Mouse (Mus musculus): ENCODE measurements around the gene Emc3. TPM values are rescaled to one million over a fixed set of nuclear protein-coding genes. Genes with fewer than 3 reads are reported as not detected.

Emc3 gene
- 74.0 and 95.2 TPM in 2 replicates for polyA plus RNA-seq (2012; rRNA removed; ENCODE audit: low replicate concordance)

DNA sequence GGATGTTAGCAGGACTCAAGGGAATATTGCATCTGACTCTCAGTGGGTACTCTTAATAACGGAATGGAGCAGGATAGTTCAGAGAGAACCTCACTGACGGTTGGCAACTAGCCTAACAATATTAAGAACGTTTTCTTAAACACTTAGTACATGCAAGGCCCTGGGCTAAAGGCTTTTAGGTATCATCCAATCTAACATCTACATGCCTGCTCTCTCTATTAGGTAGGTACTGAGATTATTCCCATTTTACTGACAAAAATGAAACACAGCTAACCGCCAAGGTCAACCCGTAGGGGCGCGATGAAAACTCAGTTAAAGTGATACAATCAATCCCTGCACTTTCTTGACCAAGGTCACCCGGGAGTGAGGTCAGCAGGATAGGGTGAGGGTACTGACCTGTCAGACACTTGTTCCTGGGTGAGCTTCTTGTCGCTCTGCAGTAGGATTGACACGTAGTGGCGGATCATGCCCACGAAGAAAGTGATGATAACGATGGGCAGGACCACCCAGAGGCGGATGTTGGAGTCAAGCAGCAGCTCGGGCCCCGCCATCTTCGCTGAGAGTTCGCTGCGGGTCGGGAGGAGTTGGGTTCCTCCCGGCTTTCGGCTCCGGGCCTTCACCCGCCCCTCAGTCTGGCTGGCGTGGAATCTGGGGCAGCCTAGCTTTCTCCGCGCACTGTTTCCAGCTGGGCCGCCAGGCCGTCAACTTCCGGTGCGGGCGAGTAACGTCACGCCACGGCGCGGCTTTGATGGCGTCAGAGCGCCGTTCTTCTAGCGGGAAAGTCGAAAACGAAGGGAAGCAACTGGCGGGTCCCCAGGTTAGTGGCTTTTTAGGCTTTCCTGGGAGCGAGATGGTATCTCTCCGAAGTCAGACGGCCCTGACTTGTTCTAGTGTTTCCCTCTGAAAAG lies at the start of gene Emc3, which contains the start of gene Fancd2:
TSS of gene Emc3 (minus strand) at position 721 of the 908 bp plus-strand sequence.
TSS of gene Fancd2 (plus strand) at position 751 of the 908 bp plus-strand sequence.

DNA sequence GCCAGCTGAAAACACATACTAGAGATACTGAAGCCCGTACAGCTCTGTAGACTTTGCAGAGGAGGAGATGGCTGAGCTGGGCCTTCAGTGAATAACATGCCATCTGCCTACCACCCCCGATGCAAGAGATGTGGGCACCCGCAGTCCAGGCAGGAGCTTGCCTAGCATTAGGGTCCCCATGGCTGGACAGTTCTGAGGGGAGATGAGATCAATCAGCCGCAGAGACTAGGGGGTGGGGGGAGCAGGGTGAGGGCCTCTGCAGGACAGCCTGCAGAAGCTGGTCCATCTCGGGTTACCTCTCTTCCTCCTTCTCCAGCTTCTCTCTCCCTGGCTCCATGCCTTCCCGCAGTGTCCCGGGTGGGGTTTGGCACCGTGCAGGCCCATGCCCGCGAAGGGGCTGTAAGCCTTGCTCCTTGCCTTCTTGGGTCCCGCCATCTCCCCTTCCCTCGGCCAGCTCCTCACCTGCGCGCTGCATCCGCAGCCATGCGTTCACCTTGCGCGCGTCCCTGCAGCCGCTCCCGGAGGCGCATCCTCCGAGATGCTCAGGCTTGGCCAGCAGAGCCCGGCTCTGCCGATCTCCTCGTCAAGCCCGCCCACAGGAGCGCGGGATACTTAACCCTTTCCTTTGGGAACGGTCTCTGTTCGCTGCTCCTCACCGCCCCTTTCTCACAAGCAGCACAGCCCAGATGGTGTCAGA lies 29.9 kb downstream of the Emc3 start, which contains the start of gene Prrt3:
TSS of gene Prrt3 (minus strand) at position 544 of the 697 bp plus-strand sequence.

DNA sequence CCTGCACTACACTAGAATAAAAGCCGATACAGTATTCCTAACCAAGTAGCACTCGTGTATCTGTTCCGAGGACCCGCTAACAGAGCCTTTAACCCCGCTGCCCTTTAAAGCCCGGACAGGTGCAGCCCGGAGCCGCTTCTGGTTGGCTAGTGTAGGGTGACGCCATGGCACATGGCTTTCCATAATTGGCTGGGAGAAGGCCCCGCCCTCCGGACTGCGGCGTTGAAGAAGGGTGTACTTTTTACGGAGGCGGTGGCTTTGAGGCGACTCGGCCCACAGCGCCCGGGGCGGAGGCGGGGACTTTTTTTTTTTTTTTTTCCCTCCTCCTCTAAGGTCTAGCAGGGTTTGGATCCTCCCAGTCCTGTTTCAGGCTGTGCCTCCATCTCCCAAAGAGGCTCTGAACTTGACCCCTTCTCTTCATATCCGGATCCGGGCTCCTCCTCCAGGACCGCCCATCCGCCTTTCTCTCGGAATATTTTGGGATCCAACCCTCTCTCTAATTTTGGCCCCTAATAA lies 48.3 kb downstream of the Emc3 start, which contains the start of gene Creld1:
TSS of gene Creld1 (plus strand) at position 198 of the 516 bp plus-strand sequence.

DNA sequence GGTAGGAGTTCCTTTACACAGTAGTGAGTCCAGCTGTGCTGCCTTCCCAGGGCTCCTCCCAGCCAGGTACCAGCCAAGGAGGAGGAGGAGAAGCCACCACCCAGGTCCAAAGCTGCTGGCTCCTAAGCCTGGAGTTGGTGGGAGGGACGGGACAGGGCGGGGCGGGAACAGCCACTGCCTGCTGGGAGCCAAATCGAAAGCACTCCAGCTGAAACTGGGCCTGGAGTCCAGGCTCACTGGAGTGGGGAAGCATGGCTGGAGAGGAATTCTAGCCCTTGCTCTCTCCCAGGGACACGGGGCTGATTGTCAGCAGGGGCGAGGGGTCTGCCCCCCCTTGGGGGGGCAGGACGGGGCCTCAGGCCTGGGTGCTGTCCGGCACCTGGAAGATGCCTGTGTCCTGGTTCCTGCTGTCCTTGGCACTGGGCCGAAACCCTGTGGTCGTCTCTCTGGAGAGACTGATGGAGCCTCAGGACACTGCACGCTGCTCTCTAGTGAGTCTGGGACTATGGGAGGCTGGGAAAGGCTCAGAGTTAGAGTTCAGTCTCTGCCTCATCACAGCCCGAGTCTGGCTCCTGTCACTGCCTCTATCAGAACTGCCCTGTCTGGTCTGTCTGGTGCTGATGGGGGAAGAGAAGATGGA lies 60.0 kb downstream of the Emc3 start, which contains the start of gene Il17rc:
TSS of gene Il17rc (plus strand) at position 131 of the 640 bp plus-strand sequence.

Other genes with a start within 250 kb of the Emc3 start
- 0.04 and 0.10 TPM in 2 replicates for gene Cpne9, start 249.3 kb downstream of the Emc3 start, polyA plus RNA-seq (2012; rRNA removed; ENCODE audit: low replicate concordance)
- gene Brpf1, start 224.5 kb downstream of the Emc3 start, polyA plus RNA-seq (2012; rRNA removed; ENCODE audit: low replicate concordance): 17.8 and 26.7 TPM in 2 replicates
- 28.4 and 29.2 TPM in 2 replicates for gene Ogg1, start 204.7 kb downstream of the Emc3 start, polyA plus RNA-seq (2012; rRNA removed; ENCODE audit: low replicate concordance)
- gene Camk1, start 187.7 kb downstream of the Emc3 start, polyA plus RNA-seq (2012; rRNA removed; ENCODE audit: low replicate concordance): 99.6 and 113 TPM in 2 replicates
- gene Tada3, start 153.8 kb downstream of the Emc3 start, polyA plus RNA-seq (2012; rRNA removed; ENCODE audit: low replicate concordance): 28.1 and 28.6 TPM in 2 replicates
- gene Arpc4, start 153.5 kb downstream of the Emc3 start, polyA plus RNA-seq (2012; rRNA removed; ENCODE audit: low replicate concordance): 94.6 and 97.5 TPM in 2 replicates
- gene Ttll3, start 142.4 kb downstream of the Emc3 start, polyA plus RNA-seq (2012; rRNA removed; ENCODE audit: low replicate concordance): 6.0 and 11.1 TPM in 2 replicates
- 60.9 and 97.5 TPM in 2 replicates for gene Rpusd3, start 112.3 kb downstream of the Emc3 start, polyA plus RNA-seq (2012; rRNA removed; ENCODE audit: low replicate concordance)
- gene Cidec, start 95.9 kb downstream of the Emc3 start, polyA plus RNA-seq (2012; rRNA removed; ENCODE audit: low replicate concordance): 1,367 and 6,336 TPM in 2 replicates
- gene Jagn1, start 89.1 kb downstream of the Emc3 start, polyA plus RNA-seq (2012; rRNA removed; ENCODE audit: low replicate concordance): 90.4 and 99.5 TPM in 2 replicates
- gene Il17re, start 73.2 kb downstream of the Emc3 start, polyA plus RNA-seq (2012; rRNA removed; ENCODE audit: low replicate concordance): 10.3 and 39.0 TPM in 2 replicates
- gene Il17rc, start 60.2 kb downstream of the Emc3 start, polyA plus RNA-seq (2012; rRNA removed; ENCODE audit: low replicate concordance): 62.5 and 102 TPM in 2 replicates
- gene Creld1, start 48.4 kb downstream of the Emc3 start, polyA plus RNA-seq (2012; rRNA removed; ENCODE audit: low replicate concordance): 31.6 and 59.5 TPM in 2 replicates
- 0.12 TPM in 1 of 2 replicates, not detected in the other for gene Prrt3, start 29.7 kb downstream of the Emc3 start, polyA plus RNA-seq (2012; rRNA removed; ENCODE audit: low replicate concordance)
- gene Fancd2, start within 50 bp of the Emc3 start, polyA plus RNA-seq (2012; rRNA removed; ENCODE audit: low replicate concordance): 0.40 and 2.9 TPM in 2 replicates
- not detected in 2 replicates for gene Fancd2os, start 69.1 kb upstream of the Emc3 start, polyA plus RNA-seq (2012; rRNA removed; ENCODE audit: low replicate concordance)
- gene Brk1, start 73.1 kb upstream of the Emc3 start, polyA plus RNA-seq (2012; rRNA removed; ENCODE audit: low replicate concordance): 198 and 229 TPM in 2 replicates
- 32.8 and 40.6 TPM in 2 replicates for gene Vhl, start 92.3 kb upstream of the Emc3 start, polyA plus RNA-seq (2012; rRNA removed; ENCODE audit: low replicate concordance)
- gene Irak2, start 106.8 kb upstream of the Emc3 start, polyA plus RNA-seq (2012; rRNA removed; ENCODE audit: low replicate concordance): 47.6 and 86.4 TPM in 2 replicates
- 32.3 and 38.4 TPM in 2 replicates for gene Tatdn2, start 165.4 kb upstream of the Emc3 start, polyA plus RNA-seq (2012; rRNA removed; ENCODE audit: low replicate concordance)
- gene Ghrl, start 188.2 kb upstream of the Emc3 start, polyA plus RNA-seq (2012; rRNA removed; ENCODE audit: low replicate concordance): 0.14 and 0.21 TPM in 2 replicates
- 197 and 199 TPM in 2 replicates for gene Sec13, start 209.1 kb upstream of the Emc3 start, polyA plus RNA-seq (2012; rRNA removed; ENCODE audit: low replicate concordance)

All from subcutaneous adipose tissue, adult 2 months (tissue).